Mouse (Mus musculus) thymus, adult 2 months (tissue): ENCODE measurements at regions not wholly inside any gene's neighbourhood (a gene's known extent, or its start where the extent isn't known, plus 50 kb on each side); places are given as distances from the start of the nearest gene placed in this dataset.

Experiments used
- CTCF ChIP-seq: fragments of 200-500 bp; IDR thresholded peaks from 2 replicates; pipeline ENCODE4 v1.5.1; 2012; ENCODE audit warnings: mild to moderate bottlenecking, control low read depth, low read length, moderate library complexity, borderline replicate concordance; ENCODE audit not compliant: control insufficient read depth, poor library complexity, insufficient read depth; ENCODE audit errors: extremely low read depth
- POLR2A ChIP-seq: fragments of 200-500 bp; IDR thresholded peaks from 2 replicates; pipeline ENCODE4 v1.6.1; 2012; ENCODE audit warnings: mild to moderate bottlenecking, low read length, control low read depth, moderate library complexity; ENCODE audit not compliant: control insufficient read depth, poor library complexity, insufficient read depth; ENCODE audit errors: extremely low read depth

DNA sequence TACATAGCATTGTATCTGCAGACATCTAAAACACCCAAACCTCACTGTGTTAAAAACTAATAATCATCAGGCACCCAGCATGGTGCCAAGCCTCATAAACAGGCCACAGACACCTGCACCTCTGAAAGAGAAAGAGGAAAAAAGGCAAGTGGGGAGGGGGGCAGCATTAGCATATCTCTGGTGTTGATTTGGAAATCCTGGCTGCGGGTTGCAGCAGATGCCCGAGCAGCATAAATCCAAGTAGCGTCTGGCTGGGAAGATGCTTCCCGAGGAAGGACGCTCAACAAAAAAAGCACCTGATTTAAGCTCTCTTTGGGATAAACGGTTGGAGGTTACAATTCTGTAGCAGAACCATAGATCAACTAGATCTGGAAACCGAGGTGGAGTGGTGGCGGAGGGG lies 74.3 kb upstream of the Sh3bp4 start:
- TF ChIP-seq CTCF: no peak
- no peak for TF ChIP-seq POLR2A
